Mouse (Mus musculus) limb, embryonic 12.5 days (tissue): ENCODE measurements around the gene Lasp1. TPM values are rescaled to one million over a fixed set of nuclear protein-coding genes. Genes with fewer than 3 reads are reported as not detected.
"Not testable (repeated sequence)": the region's sequence is repeated elsewhere in the genome, so short reads cannot be mapped to it uniquely, and the experiment has no call there.

Experiments used
- ATAC-seq: fragments of 200-750 bp; cut with Nextera tagmentation; 2 replicates; pipeline ENCODE4 v1.8.0; 2017; ENCODE audit warnings: low read depth, moderate TSS enrichment; ENCODE audit not compliant: insufficient number of reproducible peaks, insufficient read depth, low FRiP score, low TSS enrichment
- H3K27ac ChIP-seq: fragments of 300-500 bp; sonication (generic); 2 replicates; pipeline ENCODE4 v1.5.1; 2016; ENCODE audit warnings: mild to moderate bottlenecking, moderate library complexity
- H3K27me3 ChIP-seq: fragments of 300-500 bp; sonication (generic); 2 replicates; pipeline ENCODE4 v1.6.1; 2016; ENCODE audit warnings: mild to moderate bottlenecking, moderate library complexity
- H3K36me3 ChIP-seq: fragments of 300-500 bp; sonication (generic); 2 replicates; pipeline ENCODE4 v1.6.1; 2016; ENCODE audit warnings: mild to moderate bottlenecking, moderate library complexity
- H3K4me1 ChIP-seq: fragments of 300-500 bp; sonication (generic); replicated peaks from 2 replicates; pipeline ENCODE4 v1.6.1; 2016
- H3K4me2 ChIP-seq: fragments of 300-500 bp; sonication (generic); 2 replicates; pipeline ENCODE4 v1.6.1; 2016; ENCODE audit warnings: mild to moderate bottlenecking, moderate library complexity
- H3K4me3 ChIP-seq: fragments of 300-500 bp; sonication (generic); replicated peaks from 2 replicates; pipeline ENCODE4 v1.5.1; 2016; ENCODE audit warnings: mild to moderate bottlenecking
- H3K9ac ChIP-seq: fragments of 300-500 bp; sonication (generic); replicated peaks from 2 replicates; pipeline ENCODE4 v1.6.1; 2016; ENCODE audit warnings: mild to moderate bottlenecking, moderate library complexity
- H3K9me3 ChIP-seq: fragments of 300-500 bp; sonication (generic); 2 replicates; pipeline ENCODE4 v1.6.1; 2016; ENCODE audit warnings: mild to moderate bottlenecking, moderate library complexity
- WGBS: fragments of 180-500 bp; shearing (Covaris S2); methylation state at CpG from one replicate; pipeline ENCODE4 v1.1.7; 2016; 5-methylcytosine and 5-hydroxymethylcytosine counted together
- polyA plus RNA-seq: library from polyadenylated mRNA; unstranded; fragments of >200 nt; fragmentation: Nextera tagmentation; extraction: Ambion mirVana; gene quantifications from 2 replicates; pipeline ENCODE4 v1.2.1, GENCODE M21; 2016

Gene Lasp1
- polyA plus RNA-seq, 1 experiment from 2014 or later = 110 TPM

- peaks cover 12% of the 10 kb centered on the region for H3K4me1 ChIP-seq
- ATAC-seq = peak; percentile 83
- peak overlapping the region; percentile 64 for H3K4me2 ChIP-seq
- peak overlapping the region; percentile 60 for H3K9ac ChIP-seq
- H3K27me3 ChIP-seq = no peaks in the 10 kb centered on the region
- no peaks in the 10 kb centered on the region for H3K9me3 ChIP-seq
- H3K4me3 ChIP-seq = peak overlapping the region; percentile 53
- H3K27ac ChIP-seq = peak overlapping the region; percentile 92
- WGBS = 2% methylated on average over 22 of the region's 22 CpGs
- H3K36me3 ChIP-seq = peaks cover 23% of the 10 kb centered on the region
Observed at GRCm38 (mm10) chr11:97840991-97841661, 42.3 kb downstream of the Lasp1 start.

GRCm38 (mm10) chr11:97842001-97842400, 43.2 kb downstream of the Lasp1 start:
- WGBS = 45% methylated on average over 4 of the region's 4 CpGs
- H3K36me3 ChIP-seq = peaks cover 14% of the 10 kb centered on the region
- no peaks in the 10 kb centered on the region for H3K27me3 ChIP-seq
- peak overlapping the region; percentile 64 for H3K4me2 ChIP-seq
- H3K4me3 ChIP-seq = peak overlapping the region; percentile 53
- H3K9me3 ChIP-seq = no peaks in the 10 kb centered on the region
- H3K4me1 ChIP-seq = peaks cover 12% of the 10 kb centered on the region
- peak overlapping the region; percentile 38 for H3K9ac ChIP-seq
- peak overlapping the region; percentile 43; the same call in 1 of the 2 replicates for H3K27ac ChIP-seq
- ATAC-seq = no peak

- H3K4me2 ChIP-seq = no peak overlapping the region
- no peak for ATAC-seq
- no peak overlapping the region for H3K4me3 ChIP-seq
- H3K4me1 ChIP-seq = no peaks in the 10 kb centered on the region
- H3K27me3 ChIP-seq = no peaks in the 10 kb centered on the region
- H3K9ac ChIP-seq = no peak overlapping the region
- WGBS = 64% methylated on average over 6 of the region's 6 CpGs
- H3K36me3 ChIP-seq = no peaks in the 10 kb centered on the region
- no peak overlapping the region for H3K27ac ChIP-seq
- H3K9me3 ChIP-seq = no peaks in the 10 kb centered on the region
Observed at GRCm38 (mm10) chr11:97850367-97850766, 51.6 kb downstream of the Lasp1 start.

- no peak overlapping the region for H3K9ac ChIP-seq
- no peaks in the 10 kb centered on the region for H3K36me3 ChIP-seq
- ATAC-seq = no peak
- no peak overlapping the region for H3K4me3 ChIP-seq
- H3K4me2 ChIP-seq = no peak overlapping the region
- no peak overlapping the region for H3K27ac ChIP-seq
- no peaks in the 10 kb centered on the region for H3K9me3 ChIP-seq
- WGBS = 90% methylated on average over 2 of the region's 2 CpGs
- no peaks in the 10 kb centered on the region for H3K4me1 ChIP-seq
- no peaks in the 10 kb centered on the region for H3K27me3 ChIP-seq
Observed at GRCm38 (mm10) chr11:97851601-97852000, 52.8 kb downstream of the Lasp1 start.

- WGBS = 93% methylated on average over 2 of the region's 2 CpGs
- no peaks in the 10 kb centered on the region for H3K27me3 ChIP-seq
- no peak for ATAC-seq
Observed at GRCm38 (mm10) chr11:97855473-97855872, 56.7 kb downstream of the Lasp1 start.

GRCm38 (mm10) chr11:97862148-97862547, 63.3 kb downstream of the Lasp1 start:
- Histone ChIP-seq H3K27me3 (no peaks in the 10 kb centered on the region), H3K27ac (no peak overlapping the region), H3K9me3 (no peaks in the 10 kb centered on the region), H3K4me2 (no peak overlapping the region), H3K4me3 (no peak overlapping the region), H3K36me3 (no peaks in the 10 kb centered on the region), H3K9ac (no peak overlapping the region), H3K4me1 (no peaks in the 10 kb centered on the region)
- no peak for ATAC-seq
- 48% methylated on average over 2 of the region's 2 CpGs for WGBS

More at GRCm38 (mm10) chr11:97855473-97855872, 56.7 kb downstream of the Lasp1 start:
- Histone ChIP-seq H3K4me1 (no peaks in the 10 kb centered on the region), H3K4me3 (no peak overlapping the region), H3K27ac (no peak overlapping the region), H3K36me3 (no peaks in the 10 kb centered on the region), H3K4me2 (no peak overlapping the region), H3K9me3 (no peaks in the 10 kb centered on the region), H3K9ac (no peak overlapping the region)

GRCm38 (mm10) chr11:97865421-97865820, 66.6 kb downstream of the Lasp1 start:
- 86% methylated on average over 5 of the region's 5 CpGs for WGBS
- ATAC-seq = no peak
- Histone ChIP-seq H3K4me2 (no peak overlapping the region), H3K4me3 (no peak overlapping the region), H3K9ac (no peak overlapping the region), H3K27me3 (no peaks in the 10 kb centered on the region), H3K9me3 (no peaks in the 10 kb centered on the region), H3K27ac (no peak overlapping the region), H3K36me3 (no peaks in the 10 kb centered on the region), H3K4me1 (no peaks in the 10 kb centered on the region)

GRCm38 (mm10) chr11:97866091-97866888, 67.5 kb downstream of the Lasp1 start:
- Histone ChIP-seq H3K36me3 (no peaks in the 10 kb centered on the region), H3K4me2 (no peak overlapping the region), H3K27me3 (no peaks in the 10 kb centered on the region), H3K9ac (no peak overlapping the region), H3K4me3 (no peak overlapping the region), H3K4me1 (no peaks in the 10 kb centered on the region), H3K9me3 (no peaks in the 10 kb centered on the region), H3K27ac (no peak overlapping the region)
- ATAC-seq = no peak
- WGBS = 93% methylated on average over 3 of the region's 3 CpGs

GRCm38 (mm10) chr11:97867591-97867990, 68.8 kb downstream of the Lasp1 start:
- H3K9ac ChIP-seq = no peak overlapping the region
- ATAC-seq = no peak
- H3K36me3 ChIP-seq = no peaks in the 10 kb centered on the region
- no peak overlapping the region for H3K4me3 ChIP-seq
- H3K27me3 ChIP-seq = no peaks in the 10 kb centered on the region
- 94% methylated on average over 3 of the region's 3 CpGs for WGBS
- no peak overlapping the region for H3K27ac ChIP-seq
- no peaks in the 10 kb centered on the region for H3K4me1 ChIP-seq
- no peak overlapping the region for H3K4me2 ChIP-seq
- no peaks in the 10 kb centered on the region for H3K9me3 ChIP-seq

GRCm38 (mm10) chr11:97872378-97872777, 73.6 kb downstream of the Lasp1 start:
- H3K9ac ChIP-seq, H3K4me2 ChIP-seq, H3K27me3 ChIP-seq, H3K4me1 ChIP-seq, ATAC-seq, H3K27ac ChIP-seq, H3K4me3 ChIP-seq, H3K9me3 ChIP-seq, H3K36me3 ChIP-seq: not testable (repeated sequence)
- 86% methylated on average over 5 of the region's 5 CpGs for WGBS

- H3K27ac ChIP-seq = no peak overlapping the region
- no peaks in the 10 kb centered on the region for H3K27me3 ChIP-seq
- H3K4me2 ChIP-seq = no peak overlapping the region
- 88% methylated on average over 1 of the region's 1 CpGs for WGBS
- no peak overlapping the region for H3K9ac ChIP-seq
- no peaks in the 10 kb centered on the region for H3K9me3 ChIP-seq
- ATAC-seq = no peak
- no peak overlapping the region for H3K4me3 ChIP-seq
- H3K4me1 ChIP-seq = 0 out of 2 replicates have a peak, but pooled peaks cover 5% of the 10 kb centered on the region
- H3K36me3 ChIP-seq = no peaks in the 10 kb centered on the region
Observed at GRCm38 (mm10) chr11:97874396-97874795, 75.6 kb downstream of the Lasp1 start.
